Mouse (Mus musculus) mouse trophoblast stem cell (cell line): ENCODE measurements at regions not wholly inside any gene's neighbourhood (a gene's known extent, or its start where the extent isn't known, plus 50 kb on each side); places are given as distances from the start of the nearest gene placed in this dataset.

Experiments
- in situ Hi-C, 2 experiments: fragments of 300-500 bp; cut with MseI, MboI; formaldehyde crosslinking; loops; 2 replicates in 1 of 2; 3 replicates in 1 of 2; pipeline ENCODE4 v1.15.1; 2025

- in situ Hi-C loops: no loop called here
Measured at GRCm38 (mm10) chr5:39181028-39181427, 304.4 kb upstream of the Clnk start.

- in situ Hi-C loops: no loop called here
Measured at GRCm38 (mm10) chr5:39177891-39178290, 301.3 kb upstream of the Clnk start.

DNA sequence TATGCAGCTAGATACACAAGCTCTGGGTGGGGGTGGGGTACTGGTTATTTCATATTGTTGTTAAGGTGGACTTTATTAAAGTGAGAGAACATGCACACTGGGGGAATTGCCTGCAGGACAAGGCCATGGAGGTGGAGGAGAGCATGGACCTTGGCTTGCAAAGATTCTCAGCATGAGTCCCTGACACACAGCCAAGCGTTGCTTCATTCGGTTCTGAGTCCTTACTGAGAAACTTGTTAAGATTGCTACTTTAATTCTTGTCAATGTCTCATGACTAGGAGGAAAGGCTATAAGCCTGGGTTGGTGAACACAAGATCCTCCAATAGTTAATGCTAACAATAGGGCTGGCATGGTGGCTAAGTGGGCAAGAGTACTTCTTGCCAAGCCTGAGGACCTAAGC is 300.3 kb upstream of the Clnk start:
- in situ Hi-C loops: no loop called here

- in situ Hi-C loops: no loop called here
Measured at GRCm38 (mm10) chr5:39173491-39173890, 296.9 kb upstream of the Clnk start.

DNA sequence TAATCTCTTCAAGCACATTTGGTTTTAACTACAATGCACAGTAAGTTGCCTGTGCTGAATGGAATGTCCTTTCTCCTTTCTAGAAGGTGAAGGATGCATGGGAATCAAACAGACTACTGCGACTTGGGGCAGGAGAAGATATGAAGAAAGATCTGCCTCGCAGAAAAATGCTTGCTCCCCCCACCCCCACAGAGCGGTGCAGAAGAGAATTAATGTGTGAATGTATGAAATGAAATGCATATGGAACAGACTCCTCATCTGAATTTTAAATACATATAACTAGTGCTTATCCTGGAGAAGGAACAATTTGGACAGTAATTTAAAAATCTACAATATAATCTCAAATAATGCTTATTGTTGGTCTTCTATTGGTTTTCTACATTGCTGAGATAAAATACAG is 283.0 kb upstream of the Clnk start:
- in situ Hi-C loops: no loop called here

GRCm38 (mm10) chr5:39155763-39156162 is 279.2 kb upstream of the Clnk start:
- in situ Hi-C loops: no loop called here

DNA sequence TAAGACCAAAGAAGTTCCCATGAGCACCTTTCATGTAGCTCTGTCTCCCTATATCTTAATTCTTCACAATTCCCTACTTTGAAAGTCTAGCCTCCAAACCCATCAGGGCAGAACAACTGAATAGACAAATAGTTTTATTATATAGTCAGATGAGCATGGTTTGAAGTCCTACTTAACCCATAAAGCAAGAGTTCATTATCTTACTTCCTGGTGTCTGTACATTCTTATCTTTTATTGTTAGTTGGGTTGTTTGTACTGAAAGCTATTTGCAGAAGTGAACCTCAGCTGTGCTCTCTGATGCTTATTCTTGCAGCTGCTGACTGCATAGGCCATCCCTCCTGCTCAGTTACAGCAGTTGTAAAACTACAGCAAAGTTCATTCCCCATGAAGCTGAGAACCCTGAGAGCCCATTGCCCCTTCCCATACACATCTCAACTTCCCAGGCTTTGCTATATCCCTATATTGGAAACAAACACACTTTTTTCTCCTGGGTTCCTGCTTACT is 276.7 kb upstream of the Clnk start:
- in situ Hi-C loops: no loop called here

- in situ Hi-C loops: no loop called here
Measured at GRCm38 (mm10) chr5:39151917-39152316, 275.3 kb upstream of the Clnk start.

GRCm38 (mm10) chr5:39150891-39151290 is 274.3 kb upstream of the Clnk start:
- in situ Hi-C loops: no loop called here

DNA sequence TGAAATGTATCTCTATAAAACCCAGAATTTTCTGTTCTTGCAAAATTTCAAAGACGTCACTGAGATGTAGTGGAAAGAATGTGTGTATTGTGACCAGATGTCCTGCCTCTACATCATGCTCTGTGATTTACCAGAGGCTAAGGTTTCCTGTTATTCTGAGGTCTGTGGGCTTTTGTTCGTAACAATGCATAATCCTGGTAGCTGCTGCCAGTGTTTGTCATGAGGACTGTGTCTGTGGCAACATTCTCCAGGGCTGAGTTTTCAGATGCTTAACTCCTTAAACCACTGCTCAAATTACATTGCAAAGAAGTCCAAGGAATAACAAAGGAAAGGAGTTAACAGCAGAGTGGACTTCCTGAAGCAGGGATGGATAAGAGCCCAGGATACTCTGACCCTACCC is 269.0 kb upstream of the Clnk start:
- in situ Hi-C loops: no loop called here

DNA sequence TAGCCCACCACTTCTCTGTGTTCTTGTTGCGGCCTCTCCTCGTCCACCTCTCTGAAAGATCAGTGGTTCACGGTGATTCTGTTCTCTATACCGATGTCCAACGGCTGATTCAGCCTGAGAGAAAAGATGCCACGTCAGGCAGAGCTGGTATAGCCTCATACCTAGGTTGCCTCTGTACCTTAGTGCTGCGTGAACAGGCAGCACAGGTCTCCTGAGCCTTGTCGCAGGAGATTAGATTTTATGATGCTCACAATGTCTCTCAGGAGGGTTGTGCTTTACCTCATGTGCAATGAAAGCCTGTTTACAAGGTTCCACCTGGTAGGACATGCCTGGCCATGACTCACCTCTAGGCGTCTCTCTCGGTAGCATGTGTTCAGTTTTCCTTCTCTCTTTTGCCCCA is 267.6 kb upstream of the Clnk start:
- in situ Hi-C loops: no loop called here

- in situ Hi-C loops: no loop called here
Measured at GRCm38 (mm10) chr5:39143648-39144047, 267.0 kb upstream of the Clnk start.

GRCm38 (mm10) chr5:39138375-39138774 is 261.8 kb upstream of the Clnk start:
- in situ Hi-C loops: no loop called here

- in situ Hi-C loops: no loop called here
Measured at GRCm38 (mm10) chr5:39128931-39129330, 252.3 kb upstream of the Clnk start.

GRCm38 (mm10) chr5:39126833-39127232 is 250.2 kb upstream of the Clnk start:
- in situ Hi-C loops: no loop called here

- in situ Hi-C loops: no loop called here
Measured at GRCm38 (mm10) chr5:39126270-39126691, 249.7 kb upstream of the Clnk start.

GRCm38 (mm10) chr5:39110336-39110735 is 233.7 kb upstream of the Clnk start:
- in situ Hi-C loops: no loop called here

DNA sequence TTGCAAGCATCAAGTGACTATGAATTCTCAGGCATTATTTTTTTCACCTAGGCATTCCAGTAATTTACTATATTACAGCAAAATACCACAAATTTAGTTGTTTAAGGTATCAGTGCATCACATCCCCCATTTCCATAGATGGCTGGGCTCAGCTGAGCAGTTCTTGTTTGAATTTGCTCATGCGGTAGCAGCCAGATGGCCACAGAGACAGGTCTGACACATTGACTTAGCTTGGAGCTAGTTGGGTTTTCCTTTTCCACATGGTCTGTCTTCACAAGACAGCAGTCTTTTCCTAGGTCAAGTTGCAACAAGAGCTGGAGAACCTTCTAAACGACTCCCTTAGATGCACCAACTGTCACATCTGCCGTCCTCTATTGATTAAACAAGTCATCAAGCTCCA is 232.9 kb upstream of the Clnk start:
- in situ Hi-C loops: no loop called here

- in situ Hi-C loops: no loop called here
Measured at GRCm38 (mm10) chr5:39099113-39099512, 222.5 kb upstream of the Clnk start.

DNA sequence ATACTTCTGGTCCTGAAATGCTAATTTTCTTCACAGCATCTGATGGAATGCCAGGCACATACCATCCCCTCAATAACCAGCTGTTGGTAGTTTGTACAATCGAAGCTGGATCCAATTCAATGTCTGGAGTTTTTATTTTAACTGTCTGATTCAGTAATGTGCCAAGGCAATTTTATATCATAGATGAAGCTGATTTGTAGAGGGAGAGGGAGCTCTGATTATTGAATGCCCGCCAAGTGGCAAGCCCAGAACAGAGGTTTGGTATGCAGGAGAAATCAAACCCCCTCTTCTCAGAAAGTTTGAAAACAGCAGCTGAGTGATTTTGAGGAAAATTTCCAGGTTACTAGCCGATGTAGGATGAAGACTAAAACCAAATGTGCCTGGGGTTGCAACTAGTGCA is 218.3 kb upstream of the Clnk start:
- in situ Hi-C loops: no loop called here

- in situ Hi-C loops: no loop called here
Measured at GRCm38 (mm10) chr5:39076555-39077178, 200.1 kb upstream of the Clnk start.

DNA sequence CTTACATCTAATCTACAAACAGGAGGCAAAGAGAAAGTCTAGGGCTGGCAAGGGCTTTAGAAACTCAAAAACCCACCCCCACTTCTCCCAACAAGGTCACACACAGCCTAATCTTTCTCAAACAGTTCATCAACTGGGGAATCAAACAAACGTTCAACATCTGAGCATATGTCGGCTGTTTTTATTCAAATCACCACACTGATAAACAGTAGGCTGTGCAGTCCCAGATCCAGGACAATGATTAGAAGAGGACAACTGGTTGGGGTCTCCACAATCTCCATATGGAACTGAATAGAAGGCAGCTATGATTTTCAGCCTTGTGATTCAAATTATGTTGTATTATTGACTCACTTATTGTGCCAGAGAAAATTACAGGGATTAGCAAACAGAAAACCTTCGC is 193.1 kb upstream of the Clnk start:
- in situ Hi-C loops: no loop called here

DNA sequence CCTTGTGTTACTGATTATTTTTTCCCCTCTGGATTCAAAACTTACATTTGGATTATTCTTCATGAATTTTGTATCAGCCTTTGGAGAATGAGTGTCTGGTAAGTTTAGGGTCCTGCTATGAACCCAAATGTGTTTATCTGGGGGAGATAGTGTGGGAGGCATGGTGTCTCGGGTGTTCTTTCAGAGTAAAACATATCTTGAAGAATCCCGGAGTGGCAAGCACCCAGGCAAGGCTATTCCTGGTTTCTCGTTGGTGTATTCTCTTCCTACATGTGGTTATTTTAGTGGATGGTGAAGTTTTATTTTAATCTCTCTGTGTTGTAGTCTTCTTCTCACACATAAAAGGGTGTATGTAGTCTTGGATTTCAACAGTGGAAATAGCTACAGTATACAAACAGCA is 186.4 kb upstream of the Clnk start:
- in situ Hi-C loops: no loop called here
